Mouse (Mus musculus) heart, adult 2 months (tissue): ENCODE measurements around the gene Gm3512.
"Not testable (repeated sequence)": the region's sequence is repeated elsewhere in the genome, so short reads cannot be mapped to it uniquely, and the experiment has no call there.

Experiments
- CTCF ChIP-seq: fragments of 200-600 bp; IDR thresholded peaks from 2 replicates; pipeline ENCODE4 v1.8.1; 2022; ENCODE audit warnings: antibody characterized with exemption, mild to moderate bottlenecking, moderate library complexity
- EP300 ChIP-seq: fragments of 200-500 bp; IDR thresholded peaks from 2 replicates; pipeline ENCODE4 v1.6.1; 2011; ENCODE audit warnings: low read depth, low read length, control low read depth; ENCODE audit not compliant: insufficient read depth

DNA sequence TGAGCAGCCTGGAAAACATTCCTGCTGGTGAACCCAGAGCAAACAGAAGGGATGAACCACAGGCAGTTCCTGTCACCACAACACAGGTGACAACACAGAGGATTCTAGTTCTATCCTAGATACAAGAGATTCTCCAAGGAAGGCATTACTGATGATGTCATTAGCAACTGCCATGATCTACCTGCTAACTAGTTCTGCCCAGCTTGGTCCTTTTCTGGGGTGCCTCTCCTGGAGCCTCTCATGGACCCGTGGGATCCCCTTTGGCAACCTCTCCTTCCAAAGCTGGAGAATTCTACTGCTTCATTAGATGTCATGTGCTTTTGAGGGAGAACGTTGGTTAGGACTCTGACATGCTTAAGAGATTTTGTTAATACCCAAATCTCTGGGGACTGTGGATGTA lies 20.1 kb upstream of the Gm3512 start, which contains the start of gene Gm16434:
- TF ChIP-seq CTCF, EP300: not testable (repeated sequence)
